Mouse (Mus musculus): ENCODE data around the gene Gpatch4.

Gene Gpatch4

DNA sequence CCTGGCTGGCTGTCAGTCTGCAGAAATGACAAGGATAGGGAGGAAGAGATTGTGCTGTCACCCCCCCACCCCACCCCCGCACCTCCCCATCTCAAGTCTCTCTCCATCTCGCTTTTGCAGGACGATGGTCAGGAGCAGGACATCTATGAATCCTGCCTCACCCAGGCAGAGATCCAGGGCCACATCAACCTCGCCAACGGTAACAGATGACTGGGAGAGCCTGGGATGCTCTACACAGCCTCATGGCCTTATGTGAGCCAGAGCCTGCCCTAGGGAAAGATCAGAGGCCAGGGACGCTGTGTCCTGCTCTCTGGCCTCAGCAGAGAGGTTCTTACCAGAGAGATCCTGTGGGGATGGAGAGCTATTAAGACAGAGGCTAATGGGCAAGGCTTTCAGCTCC lies 47.7 kb downstream of the Gpatch4 start:
- DNase-seq (ENCODE audit: low read depth in 1 of 2, low spot score in 2 of 2), result no peak

DNA sequence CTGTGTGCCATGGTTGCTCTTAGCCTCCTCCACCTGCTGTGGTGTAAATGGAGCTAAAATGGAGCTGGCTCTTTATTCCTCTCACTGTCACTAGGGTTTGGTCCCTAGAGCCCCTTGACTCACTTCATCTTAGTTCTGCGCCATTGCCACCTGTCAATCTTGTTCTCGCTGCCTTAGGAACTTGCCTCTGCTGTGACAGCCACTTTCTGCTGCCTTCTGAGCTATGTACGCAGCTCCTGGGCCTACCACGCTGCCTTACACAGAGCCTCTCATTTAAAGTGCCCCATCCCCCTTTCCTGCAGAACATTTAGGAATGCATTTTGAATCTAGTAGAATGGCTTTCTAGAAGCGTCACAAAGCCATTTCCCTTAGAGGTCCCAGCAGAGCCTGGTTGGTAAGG lies 51.2 kb downstream of the Gpatch4 start:
- no peak for DNase-seq (ENCODE audit: low read depth in 1 of 2, low spot score in 2 of 2)

DNA sequence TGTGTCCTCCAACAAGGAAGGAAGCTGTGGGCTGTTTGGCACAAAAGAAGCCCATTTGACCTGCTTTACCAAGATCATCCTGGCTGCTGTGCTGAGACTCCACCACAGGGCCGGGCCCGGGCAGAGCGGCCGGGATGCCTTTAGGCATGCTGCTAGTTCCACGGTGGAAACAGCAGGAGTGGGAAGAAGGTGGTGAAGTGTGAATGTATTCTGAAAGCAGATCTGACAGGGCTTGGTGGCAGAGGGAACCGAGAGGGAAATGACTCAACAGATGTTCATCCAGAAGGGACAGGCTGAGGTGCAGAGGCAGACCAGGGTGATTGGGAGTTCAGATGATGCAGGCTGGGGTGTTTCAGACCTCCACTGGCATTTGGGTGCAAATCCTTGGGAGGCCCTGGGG lies 54.8 kb downstream of the Gpatch4 start:
- DNase-seq (ENCODE audit: low read depth in 1 of 2, low spot score in 2 of 2), result no peak

DNA sequence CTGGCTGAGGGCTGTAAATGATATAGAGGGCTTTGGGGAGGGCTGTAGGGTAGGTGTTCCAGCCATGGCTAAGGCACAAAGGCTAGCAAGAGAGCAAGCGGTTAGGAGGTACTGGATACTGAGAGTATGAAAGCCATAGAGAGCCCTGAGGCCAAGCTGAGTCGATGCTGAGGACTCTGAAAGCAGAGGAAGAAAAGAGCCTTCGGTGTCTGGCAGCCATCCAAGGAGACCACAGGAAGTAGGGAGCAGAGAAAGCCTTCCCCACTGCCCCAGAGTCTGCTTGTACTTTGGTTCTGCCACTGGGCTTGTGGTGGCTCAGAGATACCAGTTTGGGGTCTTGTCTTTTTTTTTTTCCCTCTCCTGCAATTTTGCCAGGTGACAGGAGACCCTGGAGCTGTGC lies 57.3 kb downstream of the Gpatch4 start:
- DNase-seq (ENCODE audit: low read depth in 1 of 2, low spot score in 2 of 2), result no peak

DNA sequence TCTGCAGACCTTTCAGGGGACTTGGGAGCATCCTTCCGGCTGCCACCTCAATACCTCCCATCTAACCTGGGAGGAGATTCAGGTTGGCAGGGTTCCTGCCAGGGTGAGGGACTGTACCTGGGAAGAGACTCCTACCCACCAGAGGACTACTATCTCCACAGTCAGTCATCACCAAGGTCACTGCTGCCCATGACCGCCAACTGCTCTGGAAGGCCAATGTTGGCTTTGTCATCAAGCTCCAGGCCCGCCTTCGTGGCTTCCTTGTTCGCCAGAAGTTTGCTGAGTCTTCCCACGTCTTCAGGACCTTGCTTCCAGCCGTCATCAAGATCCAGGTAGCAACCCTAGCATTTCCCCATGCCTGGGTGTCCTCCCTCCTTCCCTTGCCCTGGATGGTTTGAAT lies 58.8 kb downstream of the Gpatch4 start:
- no peak for DNase-seq (ENCODE audit: low read depth in 1 of 2, low spot score in 2 of 2)

DNA sequence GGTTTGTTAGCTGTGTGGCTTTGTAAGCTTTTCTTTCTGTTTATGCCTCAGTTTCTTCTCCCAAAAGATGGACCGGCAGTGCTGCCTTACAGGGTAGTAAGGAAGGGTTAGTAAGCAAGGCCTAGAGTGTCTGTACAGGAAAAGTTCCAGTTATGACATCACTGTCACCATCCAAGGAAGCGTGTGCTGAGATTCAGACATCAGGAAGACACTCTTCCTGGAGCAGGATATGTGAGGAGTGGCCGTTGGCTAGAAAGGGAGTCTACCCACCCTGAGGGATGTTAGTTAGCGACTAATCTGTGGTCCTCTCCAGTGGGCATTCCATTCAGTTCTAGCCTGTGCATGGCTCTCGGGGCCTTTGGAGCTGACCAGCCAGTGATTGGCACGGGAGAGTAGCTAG lies 59.3 kb downstream of the Gpatch4 start:
- DNase-seq (ENCODE audit: low read depth in 1 of 2, low spot score in 2 of 2), result no peak

DNA sequence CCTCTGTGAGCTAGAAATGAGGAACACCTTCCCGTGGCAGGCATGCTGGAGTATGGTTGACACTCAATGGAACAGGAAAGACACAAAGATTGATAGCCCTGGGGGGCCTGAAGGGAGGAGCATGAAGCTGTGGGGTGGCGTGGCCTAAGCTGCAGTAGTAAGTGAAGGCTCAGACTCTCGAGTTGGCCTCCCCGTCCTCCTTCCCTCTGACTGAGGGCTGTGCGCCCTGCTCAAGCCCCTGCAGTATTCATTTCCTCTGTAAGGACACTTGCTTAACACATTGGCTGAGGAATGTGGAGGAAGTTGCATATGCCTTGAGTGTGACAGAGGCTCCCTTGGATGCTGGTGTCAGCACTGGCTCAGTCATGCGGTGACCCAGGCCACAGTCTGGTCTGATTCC lies 59.7 kb downstream of the Gpatch4 start:
- no peak for DNase-seq (ENCODE audit: low read depth in 1 of 2, low spot score in 2 of 2)
